ENCODE assay signal across 20 mouse cellular contexts in genomic region chr7:44563284-44563683, GRCm38 (mm10). TPM values are rescaled to one million over a fixed set of nuclear protein-coding genes. Genes with fewer than 3 reads are reported as not detected.
DNase-seq lines count a peak whose midpoint lies in the region; ATAC-seq lines count a peak whose summit lies in the region.
"Had no signal": no experiment of that assay in that cellular context is flagged by ENCODE, and none has a peak within 500 bp of the region (broad histone marks: within the 10 kb centered on the region; RNA-seq: fewer than 3 reads in every experiment).

No protein-coding gene starts in this region.

- ATAC-seq in midbrain, embryonic 11.5 days (ENCODE audit: low FRiP score) = no peak
- ATAC-seq in midbrain, embryonic 16.5 days = no peak
- ATAC-seq in intestine, embryonic 15.5 days = no peak
- ATAC-seq: CD4-positive, CD25-positive, alpha-beta regulatory T cell, adult 4 months; forebrain, embryonic 15.5 days had no signal

- no peak overlapping the region for H3K4me3 ChIP-seq in midbrain, embryonic 11.5 days (ENCODE audit: low read depth, low read length)
- no peak overlapping the region for H3K4me3 ChIP-seq in midbrain, embryonic 16.5 days (ENCODE audit: low read depth, low read length)
- no peak overlapping the region for H3K4me3 ChIP-seq in intestine, embryonic 15.5 days (replicated peaks)
- H3K4me3 ChIP-seq: embryonic facial prominence, embryonic 12.5 days; forebrain, embryonic 15.5 days; heart, embryonic 12.5 days; hindbrain, embryonic 15.5 days had no signal

- H3K27ac ChIP-seq in midbrain, embryonic 11.5 days (ENCODE audit: low read depth, low read length) = no peak overlapping the region
- H3K27ac ChIP-seq in midbrain, embryonic 16.5 days (ENCODE audit: low read length) = no peak overlapping the region
- no peak overlapping the region for H3K27ac ChIP-seq in intestine, embryonic 15.5 days
- H3K27ac ChIP-seq: embryonic facial prominence, embryonic 12.5 days; forebrain, embryonic 15.5 days; hindbrain, embryonic 15.5 days had no signal

- peak; percentile 45 for DNase-seq in heart, adult 11 months
- no peak for DNase-seq in heart, postnatal 36 days
- DNase-seq in midbrain, embryonic 11.5 days (ENCODE audit: low spot score, missing footprints) = peak; percentile 41
- DNase-seq in lung, postnatal 36 days = peak; percentile 60
- DNase-seq in cerebellum, adult 11-12 months = no peak
- DNase-seq: adrenal gland, postnatal 10 days; B cell, adult 2 months; cerebellum, adult 11 months; cerebellum, adult 9-10 months; cerebellum, postnatal 25 days had no signal

- H3K36me3 ChIP-seq in midbrain, embryonic 11.5 days (ENCODE audit: control insufficient read depth, insufficient read depth, low read length) = no peaks in the 10 kb centered on the region
- no peaks in the 10 kb centered on the region for H3K36me3 ChIP-seq in midbrain, embryonic 16.5 days (ENCODE audit: control insufficient read depth, insufficient read depth, low read length)
- no peaks in the 10 kb centered on the region for H3K36me3 ChIP-seq in intestine, embryonic 15.5 days
- H3K36me3 ChIP-seq: embryonic facial prominence, embryonic 12.5 days; forebrain, embryonic 15.5 days; G1E; heart, embryonic 12.5 days; hindbrain, embryonic 15.5 days had no signal

- no peak overlapping the region for H3K4me2 ChIP-seq in midbrain, embryonic 11.5 days
- H3K4me2 ChIP-seq in midbrain, embryonic 16.5 days (ENCODE audit: low read length) = no peak overlapping the region
- H3K4me2 ChIP-seq in intestine, embryonic 15.5 days (replicated peaks) = no peak overlapping the region
- H3K4me2 ChIP-seq: embryonic facial prominence, embryonic 12.5 days; forebrain, embryonic 15.5 days; heart, embryonic 12.5 days; hindbrain, embryonic 15.5 days had no signal

- H3K27me3 ChIP-seq in midbrain, embryonic 11.5 days (ENCODE audit: control insufficient read depth, insufficient read depth, low read length) = no peaks in the 10 kb centered on the region
- H3K27me3 ChIP-seq in midbrain, embryonic 16.5 days (ENCODE audit: control insufficient read depth, insufficient read depth, low read depth, low read length) = no peaks in the 10 kb centered on the region
- 0 out of 2 replicates have a peak, but pooled peaks cover 3% of the 10 kb centered on the region for H3K27me3 ChIP-seq in intestine, embryonic 15.5 days (replicated peaks)
- H3K27me3 ChIP-seq: embryonic facial prominence, embryonic 12.5 days; forebrain, embryonic 15.5 days; hindbrain, embryonic 15.5 days had no signal

- WGBS in midbrain, embryonic 11.5 days = 53% methylated on average over 8 of the region's 8 CpGs
- 57% methylated on average over 8 of the region's 8 CpGs for WGBS in midbrain, embryonic 16.5 days
- 42% methylated on average over 8 of the region's 8 CpGs for WGBS in intestine, embryonic 15.5 days

- H3K4me1 ChIP-seq in midbrain, embryonic 11.5 days (ENCODE audit: control insufficient read depth, insufficient read depth, low read length) = no peaks in the 10 kb centered on the region
- no peaks in the 10 kb centered on the region for H3K4me1 ChIP-seq in midbrain, embryonic 16.5 days (ENCODE audit: control insufficient read depth, insufficient read depth, low read length)
- H3K4me1 ChIP-seq in intestine, embryonic 15.5 days (replicated peaks) = no peaks in the 10 kb centered on the region
- H3K4me1 ChIP-seq: embryonic facial prominence, embryonic 12.5 days; forebrain, embryonic 15.5 days; heart, embryonic 12.5 days; hindbrain, embryonic 15.5 days had no signal

- no peak overlapping the region for H3K9ac ChIP-seq in midbrain, embryonic 11.5 days (ENCODE audit: low read length)
- no peak overlapping the region for H3K9ac ChIP-seq in midbrain, embryonic 16.5 days (ENCODE audit: low read depth, low read length)
- H3K9ac ChIP-seq in intestine, embryonic 15.5 days = no peak overlapping the region
- H3K9ac ChIP-seq: embryonic facial prominence, embryonic 12.5 days; forebrain, embryonic 15.5 days; heart, embryonic 12.5 days; hindbrain, embryonic 15.5 days had no signal

- no peaks in the 10 kb centered on the region for H3K9me3 ChIP-seq in midbrain, embryonic 11.5 days (ENCODE audit: control insufficient read depth, low read length)
- H3K9me3 ChIP-seq in midbrain, embryonic 16.5 days (replicated peaks; ENCODE audit: control insufficient read depth, low read length, poor library complexity, severe bottlenecking) = no peaks in the 10 kb centered on the region
- no peaks in the 10 kb centered on the region for H3K9me3 ChIP-seq in intestine, embryonic 15.5 days
- H3K9me3 ChIP-seq: embryonic facial prominence, embryonic 12.5 days; forebrain, embryonic 15.5 days; G1E; heart, embryonic 12.5 days; hindbrain, embryonic 15.5 days had no signal

- intact Hi-C loops in heart, postnatal 36 days (cut with DNase I) = loop anchor here (10.0 kb wide), 1 partner anchor 142 kb away; the partner anchor contains the start of gene Izumo2

RNA-seq across cellular contexts. Expression of gene Napsa, which starts 8.9 kb away (rescaled TPM):
- under 1 TPM; 0.43 to 0.78 TPM for total RNA-seq in heart, postnatal 36 days (2021)
- polyA plus RNA-seq in midbrain, embryonic 11.5 days (2014; fragmentation: Nextera tagmentation; extraction: Ambion mirVana) = 0.21 and 0.33 TPM in 2 replicates
- 0.77 and 1.9 TPM in 2 replicates for polyA plus RNA-seq in midbrain, embryonic 16.5 days (2015; fragmentation: Nextera tagmentation; extraction: Ambion mirVana)
- 3.1 and 3.6 TPM in 2 replicates for polyA plus RNA-seq in intestine, embryonic 15.5 days (2015; fragmentation: Nextera tagmentation; extraction: Ambion mirVana)
- polyA plus RNA-seq: heart, embryonic 12.5 days had no signal

RNA-seq across cellular contexts. Expression of gene Nr1h2, which starts 9.5 kb away (rescaled TPM):
- total RNA-seq in heart, postnatal 36 days (2021) = 10 to 100 TPM; 48.2 to 50.8 TPM
- 63.8 and 69.6 TPM in 2 replicates for polyA plus RNA-seq in midbrain, embryonic 11.5 days (2014; fragmentation: Nextera tagmentation; extraction: Ambion mirVana)
- polyA plus RNA-seq in midbrain, embryonic 16.5 days (2015; fragmentation: Nextera tagmentation; extraction: Ambion mirVana) = 54.1 and 58.1 TPM in 2 replicates
- polyA plus RNA-seq in intestine, embryonic 15.5 days (2015; fragmentation: Nextera tagmentation; extraction: Ambion mirVana) = 66.3 and 69.5 TPM in 2 replicates

RNA-seq across cellular contexts. Expression of gene Pold1, which starts 14.6 kb away (rescaled TPM):
- total RNA-seq in heart, postnatal 36 days (2021) = 10 to 100 TPM; 11.9 to 14.0 TPM
- 51.8 and 58.5 TPM in 2 replicates for polyA plus RNA-seq in midbrain, embryonic 11.5 days (2014; fragmentation: Nextera tagmentation; extraction: Ambion mirVana)
- polyA plus RNA-seq in midbrain, embryonic 16.5 days (2015; fragmentation: Nextera tagmentation; extraction: Ambion mirVana) = 19.4 and 20.1 TPM in 2 replicates
- 72.0 and 76.0 TPM in 2 replicates for polyA plus RNA-seq in intestine, embryonic 15.5 days (2015; fragmentation: Nextera tagmentation; extraction: Ambion mirVana)

RNA-seq across cellular contexts. Expression of gene Kcnc3, which starts 27.2 kb away (rescaled TPM):
- 1 to 10 TPM; 2.0 to 2.3 TPM for total RNA-seq in heart, postnatal 36 days (2021)
- 0.86 and 1.3 TPM in 2 replicates for polyA plus RNA-seq in midbrain, embryonic 11.5 days (2014; fragmentation: Nextera tagmentation; extraction: Ambion mirVana)
- 5.5 and 6.4 TPM in 2 replicates for polyA plus RNA-seq in midbrain, embryonic 16.5 days (2015; fragmentation: Nextera tagmentation; extraction: Ambion mirVana)
- 0.27 and 0.36 TPM in 2 replicates for polyA plus RNA-seq in intestine, embryonic 15.5 days (2015; fragmentation: Nextera tagmentation; extraction: Ambion mirVana)
- polyA plus RNA-seq: G1E had no signal

RNA-seq across cellular contexts. Expression of gene Spib, which starts 31.4 kb away (rescaled TPM):
- total RNA-seq in heart, postnatal 36 days (2021) = under 1 TPM; 0.31 to 0.51 TPM
- 0.07 TPM in 1 of 2 replicates, not detected in the other for polyA plus RNA-seq in midbrain, embryonic 11.5 days (2014; fragmentation: Nextera tagmentation; extraction: Ambion mirVana)
- not detected in 2 replicates for polyA plus RNA-seq in midbrain, embryonic 16.5 days (2015; fragmentation: Nextera tagmentation; extraction: Ambion mirVana)
- 0.25 and 0.43 TPM in 2 replicates for polyA plus RNA-seq in intestine, embryonic 15.5 days (2015; fragmentation: Nextera tagmentation; extraction: Ambion mirVana)
- total RNA-seq: G1E; gastrocnemius, adult 8-10 months had no signal
- polyA plus RNA-seq: embryonic facial prominence, embryonic 12.5 days; forebrain, embryonic 15.5 days; G1E; heart, embryonic 12.5 days; hindbrain, embryonic 11.5 days; hindbrain, embryonic 15.5 days had no signal

Comparison
In these comparisons a context has a peak if more than half of its experiments do, and no peak if none do; other contexts are left out.
1. DNase-seq: peak in heart, adult 11 months (single experiment), midbrain, embryonic 11.5 days (single experiment) and lung, postnatal 36 days (single experiment); none in heart, postnatal 36 days (0 of 2) and cerebellum, adult 11-12 months (single experiment).